Mouse (Mus musculus) forebrain, postnatal 0 days (tissue): ENCODE measurements around the gene Supt4a. TPM values are rescaled to one million over a fixed set of nuclear protein-coding genes. Genes with fewer than 3 reads are reported as not detected.

Source experiments
- ATAC-seq: fragments of 200-750 bp; cut with Nextera tagmentation; 2 replicates; pipeline ENCODE4 v1.8.0; 2017; ENCODE audit warnings: mild to moderate bottlenecking, moderate library complexity
- DNase-seq: peaks from one replicate; pipeline ENCODE4 v3.0.0-alpha.2; 2015
- H3K27ac ChIP-seq: fragments of 300-500 bp; sonication (generic); 2 replicates; pipeline ENCODE4 v1.5.1; 2014; ENCODE audit warnings: low read depth, mild to moderate bottlenecking, antibody characterized with exemption, low read length, moderate library complexity, mixed read lengths
- H3K27me3 ChIP-seq: fragments of 300-500 bp; sonication (generic); 2 replicates; pipeline ENCODE4 v1.6.1; 2014; ENCODE audit warnings: mild to moderate bottlenecking, low read length, mixed read lengths; ENCODE audit not compliant: insufficient read depth
- H3K36me3 ChIP-seq: fragments of 300-500 bp; sonication (generic); 2 replicates; pipeline ENCODE4 v1.6.1; 2014; ENCODE audit warnings: mild to moderate bottlenecking, moderate library complexity; ENCODE audit not compliant: insufficient read depth
- H3K4me1 ChIP-seq: fragments of 300-500 bp; sonication (generic); 2 replicates; pipeline ENCODE4 v1.6.1; 2014; ENCODE audit warnings: antibody characterized with exemption; ENCODE audit not compliant: insufficient read depth
- H3K4me2 ChIP-seq: fragments of 300-500 bp; sonication (generic); 2 replicates; pipeline ENCODE4 v1.6.1; 2014; ENCODE audit warnings: low read depth, mild to moderate bottlenecking, moderate library complexity
- H3K4me3 ChIP-seq: fragments of 300-500 bp; sonication (generic); 2 replicates; pipeline ENCODE4 v1.5.1; 2014; ENCODE audit warnings: low read depth, low read length, mixed read lengths
- H3K9ac ChIP-seq: fragments of 300-500 bp; sonication (generic); 2 replicates; pipeline ENCODE4 v1.6.1; 2014; ENCODE audit warnings: mild to moderate bottlenecking
- H3K9me3 ChIP-seq: fragments of 300-500 bp; sonication (generic); 2 replicates; pipeline ENCODE4 v1.6.1; 2016; ENCODE audit warnings: low read length
- CTCF ChIP-seq: sonication (generic); IDR thresholded peaks from 2 replicates; pipeline ENCODE4 v1.5.1; 2016; ENCODE audit warnings: antibody characterized with exemption, control low read depth, low read depth
- WGBS: fragments of 180-500 bp; shearing (Covaris S2); extraction: QIAGEN DNeasy Blood & Tissue Kit; methylation state at CpG from one replicate; pipeline ENCODE4 v1.1.7; 2014; 5-methylcytosine and 5-hydroxymethylcytosine counted together
- polyA plus RNA-seq: library from polyadenylated mRNA; unstranded; fragments of >200 nt; fragmentation: Nextera tagmentation; extraction: Ambion mirVana; gene quantifications from 2 replicates; pipeline ENCODE4 v1.2.1, GENCODE M21; 2015
- total RNA-seq: library from RNA; depleted of rRNA; stranded (reverse); fragments of >200 nt; gene quantifications from 2 replicates; pipeline ENCODE4 v1.2.3, GENCODE M21; 2014

Supt4a gene
- total and polyA plus RNA-seq, 2 experiments from 2014 or later = 64.9 to 141 TPM

- peak overlapping the region; percentile 82 for H3K9ac ChIP-seq
- WGBS = 3% methylated on average over 65 of the region's 65 CpGs
- no peaks in the 10 kb centered on the region for H3K9me3 ChIP-seq
- DNase-seq = peak; percentile 67
- peak overlapping the region; percentile 95 for H3K4me2 ChIP-seq
- H3K36me3 ChIP-seq = peaks cover 20% of the 10 kb centered on the region
- H3K4me3 ChIP-seq = peak overlapping the region; percentile 66
- no peaks in the 10 kb centered on the region for H3K27me3 ChIP-seq
- H3K4me1 ChIP-seq = peaks cover 38% of the 10 kb centered on the region
- ATAC-seq = peak; percentile 38
- H3K27ac ChIP-seq = 0 out of 2 replicates have a peak overlapping the region, but pooled peaks have one; percentile 57
- TF ChIP-seq CTCF = no peak
These were observed 26.9 kb downstream of the Supt4a start for GRCm38 (mm10) chr11:87763988-87764876.

DNA sequence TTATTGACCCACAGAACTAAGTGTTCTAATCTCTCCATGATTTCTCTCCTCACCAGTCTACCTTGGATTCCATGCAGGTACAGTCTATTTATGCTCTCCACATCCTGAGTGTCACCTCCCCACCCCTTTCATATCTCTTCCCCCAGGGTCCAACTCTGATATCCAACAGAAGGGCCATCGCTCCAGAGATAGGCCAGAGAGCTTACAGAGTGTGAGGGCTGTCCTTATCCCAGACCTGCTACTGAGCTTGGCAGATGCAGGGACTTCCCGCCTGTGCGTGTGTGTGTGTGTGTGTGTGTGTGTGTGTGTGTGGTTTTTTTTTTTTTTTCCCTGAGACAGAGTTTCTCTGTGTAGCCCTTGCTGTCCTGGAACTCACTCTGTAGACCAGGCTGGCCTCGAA, 31.4 kb downstream of the Supt4a start:
- no peak for TF ChIP-seq CTCF
- Histone ChIP-seq H3K9ac (no peak overlapping the region), H3K4me2 (no peak overlapping the region), H3K36me3 (peaks cover 63% of the 10 kb centered on the region), H3K27ac (no peak overlapping the region), H3K4me3 (no peak overlapping the region), H3K27me3 (no peaks in the 10 kb centered on the region), H3K9me3 (no peaks in the 10 kb centered on the region), H3K4me1 (0 out of 2 replicates have a peak, but pooled peaks cover 5% of the 10 kb centered on the region)
- ATAC-seq = no peak
- WGBS = 93% methylated on average over 4 of the region's 4 CpGs
- DNase-seq = no peak

DNA sequence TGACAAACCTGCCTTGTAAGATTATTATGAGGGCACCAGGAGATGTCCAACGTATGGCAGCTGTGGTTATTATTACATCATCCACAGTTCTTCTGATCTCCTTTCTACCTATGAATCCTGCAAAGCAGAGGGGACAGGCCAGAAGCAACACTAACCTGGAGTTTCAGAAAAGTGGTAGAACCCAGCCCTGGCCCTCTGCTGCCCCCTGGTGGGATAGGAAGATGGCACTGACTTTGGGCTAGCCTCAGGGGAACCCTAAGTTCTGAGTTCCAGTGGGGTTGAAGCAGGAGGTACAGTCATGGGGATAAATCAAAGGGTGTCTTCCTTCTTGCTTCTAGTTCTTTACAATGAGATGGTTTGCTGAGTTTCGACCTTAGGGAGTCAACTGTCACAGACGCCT, 33.6 kb downstream of the Supt4a start:
- Histone ChIP-seq H3K27ac (no peak overlapping the region), H3K36me3 (peaks cover 84% of the 10 kb centered on the region), H3K9me3 (no peaks in the 10 kb centered on the region), H3K27me3 (no peaks in the 10 kb centered on the region), H3K4me1 (no peaks in the 10 kb centered on the region), H3K4me3 (no peak overlapping the region), H3K4me2 (no peak overlapping the region), H3K9ac (no peak overlapping the region)
- DNase-seq = peak; percentile 66
- WGBS = 72% methylated on average over 3 of the region's 3 CpGs
- ATAC-seq = 0 out of 2 replicates have a peak, but pooled peaks have one; percentile 29
- TF ChIP-seq CTCF = peak; percentile 83

- H3K4me1 ChIP-seq = no peaks in the 10 kb centered on the region
- WGBS = 90% methylated on average over 3 of the region's 3 CpGs
- no peak for TF ChIP-seq CTCF
- no peaks in the 10 kb centered on the region for H3K27me3 ChIP-seq
- H3K4me3 ChIP-seq = no peak overlapping the region
- no peak overlapping the region for H3K4me2 ChIP-seq
- no peak overlapping the region for H3K9ac ChIP-seq
- DNase-seq (no peak), ATAC-seq (no peak)
- H3K36me3 ChIP-seq = peaks cover 92% of the 10 kb centered on the region
- no peak overlapping the region for H3K27ac ChIP-seq
- no peaks in the 10 kb centered on the region for H3K9me3 ChIP-seq
These were observed 35.0 kb downstream of the Supt4a start for GRCm38 (mm10) chr11:87772354-87772753.

DNA sequence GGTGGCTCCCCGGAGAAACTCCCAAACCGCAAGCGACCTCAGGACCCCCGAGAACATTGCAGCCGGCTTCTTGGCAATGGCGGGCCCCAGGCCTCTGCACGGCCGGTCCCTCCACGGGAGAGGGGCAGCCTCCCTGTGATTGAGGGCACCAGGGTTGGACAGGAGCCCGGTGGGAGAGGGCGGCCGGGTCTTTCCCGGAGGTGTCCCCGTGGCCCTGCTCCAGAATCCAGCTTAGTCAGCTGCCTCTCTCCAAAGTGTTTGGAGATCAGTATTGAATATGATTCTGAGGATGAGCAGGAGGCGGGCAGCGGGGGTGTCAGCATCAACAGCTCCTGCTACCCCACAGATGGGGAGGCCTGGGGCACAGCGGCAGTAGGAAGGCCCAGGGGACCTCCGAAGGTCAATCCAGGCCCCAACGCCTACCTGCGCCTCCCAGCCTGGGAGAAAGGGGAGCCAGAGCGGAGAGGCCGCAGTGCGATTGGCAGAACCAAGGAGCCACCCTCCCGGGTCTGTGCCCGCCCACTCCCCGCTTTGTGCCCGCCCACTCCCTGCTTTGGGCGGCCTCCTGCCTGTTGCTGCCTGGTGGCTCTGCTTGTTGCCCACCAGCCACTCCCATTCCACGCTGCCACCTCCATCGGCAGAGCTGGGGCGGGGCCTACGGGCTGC, 40.9 kb downstream of the Supt4a start:
- Histone ChIP-seq H3K9ac (peak overlapping the region; percentile 39), H3K27me3 (no peaks in the 10 kb centered on the region), H3K4me1 (no peaks in the 10 kb centered on the region), H3K36me3 (peaks cover 53% of the 10 kb centered on the region), H3K4me2 (peak overlapping the region; percentile 53), H3K9me3 (no peaks in the 10 kb centered on the region), H3K27ac (no peak overlapping the region), H3K4me3 (peak overlapping the region; percentile 23)
- no peak for TF ChIP-seq CTCF
- ATAC-seq (peak; percentile 85), DNase-seq (peak; percentile 51)
- WGBS = 13% methylated on average over 27 of the region's 32 CpGs

- ATAC-seq (0 out of 2 replicates have a peak, but pooled peaks have one; percentile 9), DNase-seq (no peak)
- peaks cover 48% of the 10 kb centered on the region for H3K36me3 ChIP-seq
These were observed 41.6 kb downstream of the Supt4a start for GRCm38 (mm10) chr11:87778915-87779314.

DNA sequence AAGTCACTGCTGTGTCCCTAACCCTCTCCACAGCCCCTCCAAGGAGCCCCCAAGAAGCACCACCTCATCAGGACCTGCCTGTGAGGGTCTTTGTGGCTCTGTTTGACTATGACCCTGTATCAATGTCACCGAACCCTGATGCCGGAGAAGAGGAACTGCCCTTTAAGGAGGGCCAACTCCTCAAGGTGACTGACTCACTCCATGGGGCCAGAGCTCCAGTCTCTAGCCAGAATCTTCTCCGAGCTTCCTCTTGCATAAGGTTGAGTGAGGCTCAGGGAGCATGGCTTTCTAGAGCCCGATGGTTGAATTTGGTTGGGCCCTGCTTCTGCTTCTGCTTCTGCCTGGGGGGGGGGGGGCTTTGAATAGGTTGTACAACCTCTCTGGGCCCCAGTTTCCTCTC, 42.0 kb downstream of the Supt4a start:
- DNase-seq = no peak
- 93% methylated on average over 4 of the region's 4 CpGs for WGBS
- Histone ChIP-seq H3K4me2 (no peak overlapping the region), H3K27ac (no peak overlapping the region), H3K4me1 (no peaks in the 10 kb centered on the region), H3K4me3 (no peak overlapping the region), H3K9ac (no peak overlapping the region), H3K36me3 (peaks cover 43% of the 10 kb centered on the region), H3K9me3 (no peaks in the 10 kb centered on the region), H3K27me3 (no peaks in the 10 kb centered on the region)
- ATAC-seq = no peak
- no peak for TF ChIP-seq CTCF

More at GRCm38 (mm10) chr11:87778915-87779314, 41.6 kb downstream of the Supt4a start:
- WGBS = 38% methylated on average over 12 of the region's 12 CpGs
- Histone ChIP-seq H3K4me1 (no peaks in the 10 kb centered on the region), H3K9ac (0 out of 2 replicates have a peak overlapping the region, but pooled peaks have one; percentile 39), H3K27me3 (no peaks in the 10 kb centered on the region), H3K4me3 (no peak overlapping the region), H3K9me3 (no peaks in the 10 kb centered on the region), H3K4me2 (peak overlapping the region; percentile 53), H3K27ac (no peak overlapping the region)
- TF ChIP-seq CTCF = no peak
